Mouse (Mus musculus) ES-Bruce4 (cell line): ENCODE results near the gene Phlpp1.

ENCODE experiments used
- EP300 ChIP-seq: IDR thresholded peaks from 2 replicates; pipeline ENCODE4 v1.6.1; 2011; ENCODE audit warnings: low read depth, low read length; ENCODE audit not compliant: insufficient read depth
- POLR2A ChIP-seq: IDR thresholded peaks from one replicate; pipeline ENCODE4 v1.8.1; 2011; ENCODE audit warnings: low read length; ENCODE audit not compliant: insufficient read depth

GRCm38 (mm10) chr1:106231345-106231744 is 59.8 kb downstream of the Phlpp1 start:
- TF ChIP-seq EP300 (no peak), POLR2A (no peak)
